Mouse (Mus musculus): ENCODE measurements around the gene Ell2. TPM values are rescaled to one million over a fixed set of nuclear protein-coding genes. Genes with fewer than 3 reads are reported as not detected.

Ell2 gene
- polyA plus RNA-seq, 1 experiment from 2014 or later = 8.7 TPM

GRCm38 (mm10) chr13:75775961-75776360, 69.4 kb downstream of the Ell2 start:
- no peaks in the 10 kb centered on the region for H3K9me3 ChIP-seq
- no peak overlapping the region for H3K27ac ChIP-seq
- ATAC-seq (ENCODE audit: borderline replicate concordance, extremely low read depth, low FRiP score, low TSS enrichment) = no peak
- H3K4me3 ChIP-seq = no peak overlapping the region
- H3K4me2 ChIP-seq = no peak overlapping the region
- H3K4me1 ChIP-seq = no peaks in the 10 kb centered on the region
- no peak overlapping the region for H3K9ac ChIP-seq
- no peaks in the 10 kb centered on the region for H3K36me3 ChIP-seq
- H3K27me3 ChIP-seq = no peaks in the 10 kb centered on the region

GRCm38 (mm10) chr13:75776692-75777091, 70.1 kb downstream of the Ell2 start:
- Histone ChIP-seq H3K4me2 (no peak overlapping the region), H3K36me3 (no peaks in the 10 kb centered on the region), H3K9me3 (no peaks in the 10 kb centered on the region), H3K4me3 (no peak overlapping the region), H3K9ac (no peak overlapping the region), H3K27ac (no peak overlapping the region), H3K4me1 (no peaks in the 10 kb centered on the region), H3K27me3 (no peaks in the 10 kb centered on the region)
- ATAC-seq (ENCODE audit: borderline replicate concordance, extremely low read depth, low FRiP score, low TSS enrichment) = no peak
- 36% methylated on average over 1 of the region's 1 CpGs for WGBS

GRCm38 (mm10) chr13:75778156-75778555, 71.6 kb downstream of the Ell2 start:
- Histone ChIP-seq H3K27ac (no peak overlapping the region), H3K27me3 (no peaks in the 10 kb centered on the region), H3K4me1 (no peaks in the 10 kb centered on the region), H3K36me3 (no peaks in the 10 kb centered on the region), H3K9me3 (no peaks in the 10 kb centered on the region), H3K4me3 (no peak overlapping the region), H3K9ac (no peak overlapping the region), H3K4me2 (no peak overlapping the region)
- ATAC-seq (ENCODE audit: borderline replicate concordance, extremely low read depth, low FRiP score, low TSS enrichment) = no peak
- WGBS = 70% methylated on average over 6 of the region's 6 CpGs

GRCm38 (mm10) chr13:75779169-75779568, 72.6 kb downstream of the Ell2 start:
- H3K4me2 ChIP-seq = no peak overlapping the region
- no peak overlapping the region for H3K4me3 ChIP-seq
- H3K27ac ChIP-seq = no peak overlapping the region
- H3K9me3 ChIP-seq = no peaks in the 10 kb centered on the region
- no peak for ATAC-seq (ENCODE audit: borderline replicate concordance, extremely low read depth, low FRiP score, low TSS enrichment)
- no peaks in the 10 kb centered on the region for H3K27me3 ChIP-seq
- H3K4me1 ChIP-seq = no peaks in the 10 kb centered on the region
- no peak overlapping the region for H3K9ac ChIP-seq
- no peaks in the 10 kb centered on the region for H3K36me3 ChIP-seq
- WGBS = 88% methylated on average over 2 of the region's 2 CpGs

GRCm38 (mm10) chr13:75780096-75780495, 73.5 kb downstream of the Ell2 start:
- no peak overlapping the region for H3K27ac ChIP-seq
- no peak for ATAC-seq (ENCODE audit: borderline replicate concordance, extremely low read depth, low FRiP score, low TSS enrichment)
- 74% methylated on average over 2 of the region's 2 CpGs for whole genome bisulfite sequencing
- H3K9ac ChIP-seq = no peak overlapping the region
- no peaks in the 10 kb centered on the region for H3K4me1 ChIP-seq
- H3K4me2 ChIP-seq = no peak overlapping the region
- no peaks in the 10 kb centered on the region for H3K36me3 ChIP-seq
- no peak overlapping the region for H3K4me3 ChIP-seq
- H3K9me3 ChIP-seq = no peaks in the 10 kb centered on the region
- no peaks in the 10 kb centered on the region for H3K27me3 ChIP-seq

- H3K4me1 ChIP-seq = no peaks in the 10 kb centered on the region
- no peak overlapping the region for H3K27ac ChIP-seq
- no peaks in the 10 kb centered on the region for H3K36me3 ChIP-seq
- H3K9me3 ChIP-seq = no peaks in the 10 kb centered on the region
- no peak overlapping the region for H3K4me3 ChIP-seq
- no peaks in the 10 kb centered on the region for H3K27me3 ChIP-seq
- no peak for ATAC-seq (ENCODE audit: borderline replicate concordance, extremely low read depth, low FRiP score, low TSS enrichment)
- H3K9ac ChIP-seq = no peak overlapping the region
- 51% methylated on average over 4 of the region's 4 CpGs for WGBS
- no peak overlapping the region for H3K4me2 ChIP-seq
Measured at GRCm38 (mm10) chr13:75785726-75786125, 79.2 kb downstream of the Ell2 start.

- no peak for ATAC-seq (ENCODE audit: borderline replicate concordance, extremely low read depth, low FRiP score, low TSS enrichment)
- no peak overlapping the region for H3K9ac ChIP-seq
- H3K27ac ChIP-seq = no peak overlapping the region
- no peaks in the 10 kb centered on the region for H3K4me1 ChIP-seq
- H3K4me2 ChIP-seq = no peak overlapping the region
- 86% methylated on average over 11 of the region's 11 CpGs for WGBS
- H3K4me3 ChIP-seq = no peak overlapping the region
- no peaks in the 10 kb centered on the region for H3K9me3 ChIP-seq
- H3K36me3 ChIP-seq = no peaks in the 10 kb centered on the region
- no peaks in the 10 kb centered on the region for H3K27me3 ChIP-seq
Measured at GRCm38 (mm10) chr13:75786264-75786663, 79.7 kb downstream of the Ell2 start.

GRCm38 (mm10) chr13:75787364-75787763, 80.8 kb downstream of the Ell2 start:
- no peak for ATAC-seq (ENCODE audit: borderline replicate concordance, extremely low read depth, low FRiP score, low TSS enrichment)
- H3K9ac ChIP-seq = no peak overlapping the region
- H3K36me3 ChIP-seq = no peaks in the 10 kb centered on the region
- no peaks in the 10 kb centered on the region for H3K9me3 ChIP-seq
- no peaks in the 10 kb centered on the region for H3K4me1 ChIP-seq
- no peak overlapping the region for H3K4me3 ChIP-seq
- no peak overlapping the region for H3K4me2 ChIP-seq
- H3K27ac ChIP-seq = no peak overlapping the region
- WGBS = 64% methylated on average over 3 of the region's 3 CpGs
- no peaks in the 10 kb centered on the region for H3K27me3 ChIP-seq

- Histone ChIP-seq H3K9me3 (no peaks in the 10 kb centered on the region), H3K9ac (no peak overlapping the region), H3K4me1 (no peaks in the 10 kb centered on the region), H3K36me3 (no peaks in the 10 kb centered on the region), H3K27ac (no peak overlapping the region), H3K4me2 (no peak overlapping the region), H3K4me3 (no peak overlapping the region), H3K27me3 (no peaks in the 10 kb centered on the region)
- no peak for ATAC-seq (ENCODE audit: borderline replicate concordance, extremely low read depth, low FRiP score, low TSS enrichment)
- WGBS = 91% methylated on average over 4 of the region's 4 CpGs
Measured at GRCm38 (mm10) chr13:75788178-75788577, 81.6 kb downstream of the Ell2 start.

- ATAC-seq (ENCODE audit: borderline replicate concordance, extremely low read depth, low FRiP score, low TSS enrichment) = no peak
- Histone ChIP-seq H3K36me3 (no peaks in the 10 kb centered on the region), H3K27ac (no peak overlapping the region), H3K9me3 (no peaks in the 10 kb centered on the region), H3K4me3 (no peak overlapping the region), H3K4me2 (no peak overlapping the region), H3K4me1 (no peaks in the 10 kb centered on the region), H3K27me3 (no peaks in the 10 kb centered on the region), H3K9ac (no peak overlapping the region)
- WGBS = 81% methylated on average over 2 of the region's 2 CpGs
Measured at GRCm38 (mm10) chr13:75789061-75789834, 82.7 kb downstream of the Ell2 start.

- no peak overlapping the region for H3K4me3 ChIP-seq
- H3K36me3 ChIP-seq = no peaks in the 10 kb centered on the region
- no peak overlapping the region for H3K9ac ChIP-seq
- ATAC-seq (ENCODE audit: borderline replicate concordance, extremely low read depth, low FRiP score, low TSS enrichment) = no peak
- no peak overlapping the region for H3K4me2 ChIP-seq
- no peaks in the 10 kb centered on the region for H3K27me3 ChIP-seq
- H3K4me1 ChIP-seq = no peaks in the 10 kb centered on the region
- WGBS = 57% methylated on average over 1 of the region's 1 CpGs
- H3K27ac ChIP-seq = no peak overlapping the region
- H3K9me3 ChIP-seq = no peaks in the 10 kb centered on the region
Measured at GRCm38 (mm10) chr13:75790550-75791205, 84.1 kb downstream of the Ell2 start.

- ATAC-seq (ENCODE audit: borderline replicate concordance, extremely low read depth, low FRiP score, low TSS enrichment) = no peak
Measured at GRCm38 (mm10) chr13:75793863-75794629, 87.5 kb downstream of the Ell2 start.

More at GRCm38 (mm10) chr13:75793863-75794629, 87.5 kb downstream of the Ell2 start:
- Histone ChIP-seq H3K4me3 (no peak overlapping the region), H3K9me3 (no peaks in the 10 kb centered on the region), H3K4me2 (no peak overlapping the region), H3K9ac (no peak overlapping the region), H3K4me1 (no peaks in the 10 kb centered on the region), H3K27me3 (no peaks in the 10 kb centered on the region), H3K36me3 (no peaks in the 10 kb centered on the region), H3K27ac (no peak overlapping the region)
- 70% methylated on average over 6 of the region's 6 CpGs for WGBS
